Mouse (Mus musculus) frontal cortex, postnatal 36 days (tissue): ENCODE measurements around the gene Chst15.
A peak's percentile ranks its signal among the peaks of the same experiment; 100 is the strongest.

ENCODE experiments used
- DNase-seq, 2 experiments: peaks; one replicate each; pipeline ENCODE4 v3.0.0; 2022; ENCODE audit warnings: low spot score in 2 of 2

Chst15 gene

GRCm38 (mm10) chr7:132317036-132317541, at the start of gene Chst15:
Chst15 (minus strand) TSS chr7:132317228.
- peak; percentile 61 to 63 for DNase-seq

GRCm38 (mm10) chr7:132365703-132366384, 48.8 kb upstream of the Chst15 start:
- no peak for DNase-seq

GRCm38 (mm10) chr7:132365111-132365510, 48.1 kb upstream of the Chst15 start:
- no peak for DNase-seq

- no peak for DNase-seq
Measured at GRCm38 (mm10) chr7:132364506-132364905, 47.5 kb upstream of the Chst15 start.

GRCm38 (mm10) chr7:132360336-132360735, 43.3 kb upstream of the Chst15 start:
- DNase-seq = no peak

GRCm38 (mm10) chr7:132358709-132359108, 41.7 kb upstream of the Chst15 start:
- DNase-seq = no peak

GRCm38 (mm10) chr7:132358250-132358649, 41.2 kb upstream of the Chst15 start:
- no peak for DNase-seq

GRCm38 (mm10) chr7:132357841-132358237, 40.8 kb upstream of the Chst15 start:
- DNase-seq = no peak

- no peak for DNase-seq
Measured at GRCm38 (mm10) chr7:132356881-132357840, 40.1 kb upstream of the Chst15 start.

GRCm38 (mm10) chr7:132356185-132356584, 39.2 kb upstream of the Chst15 start:
- DNase-seq = no peak

GRCm38 (mm10) chr7:132355767-132356166, 38.7 kb upstream of the Chst15 start:
- DNase-seq = no peak

- DNase-seq = no peak
Measured at GRCm38 (mm10) chr7:132349075-132349572, 32.1 kb upstream of the Chst15 start.

- no peak for DNase-seq
Measured at GRCm38 (mm10) chr7:132347273-132348045, 30.4 kb upstream of the Chst15 start.

- DNase-seq = no peak
Measured at GRCm38 (mm10) chr7:132345526-132346070, 28.6 kb upstream of the Chst15 start.

- no peak for DNase-seq
Measured at GRCm38 (mm10) chr7:132344606-132345005, 27.6 kb upstream of the Chst15 start.

- no peak for DNase-seq
Measured at GRCm38 (mm10) chr7:132343900-132344299, 26.9 kb upstream of the Chst15 start.

GRCm38 (mm10) chr7:132343146-132343545, 26.1 kb upstream of the Chst15 start:
- no peak for DNase-seq

GRCm38 (mm10) chr7:132339041-132339839, 22.2 kb upstream of the Chst15 start:
- DNase-seq = no peak

- DNase-seq = no peak
Measured at GRCm38 (mm10) chr7:132338350-132338749, 21.3 kb upstream of the Chst15 start.

GRCm38 (mm10) chr7:132337268-132337917, 20.4 kb upstream of the Chst15 start:
- no peak for DNase-seq
